Mouse (Mus musculus) heart, postnatal 10 days (tissue): ENCODE data around the gene Cask. TPM values are rescaled to one million over a fixed set of nuclear protein-coding genes. Genes with fewer than 3 reads are reported as not detected.

Experiments
- DNase-seq, 2 experiments: peaks; one replicate each; pipeline ENCODE4 v3.0.0; 2021
- intact Hi-C: fragments of 180-260 bp; cut with DNase I; formaldehyde crosslinking; loops from one replicate; pipeline ENCODE4 v1.15.1; 2025
- total RNA-seq, 2 experiments: library from RNA; stranded (reverse); gene quantifications; 2 replicates each; pipeline ENCODE4 v1.2.3; 2021

Gene Cask
- total RNA-seq, 2 experiments from 2014 or later: 20.5 to 22.3 TPM

- DNase-seq: peak; percentile 12 to 13
- intact Hi-C loops: no loop called here
Measured at GRCm38 (mm10) chrX:13549100-13549499, 302.1 kb downstream of the Cask start.

DNA sequence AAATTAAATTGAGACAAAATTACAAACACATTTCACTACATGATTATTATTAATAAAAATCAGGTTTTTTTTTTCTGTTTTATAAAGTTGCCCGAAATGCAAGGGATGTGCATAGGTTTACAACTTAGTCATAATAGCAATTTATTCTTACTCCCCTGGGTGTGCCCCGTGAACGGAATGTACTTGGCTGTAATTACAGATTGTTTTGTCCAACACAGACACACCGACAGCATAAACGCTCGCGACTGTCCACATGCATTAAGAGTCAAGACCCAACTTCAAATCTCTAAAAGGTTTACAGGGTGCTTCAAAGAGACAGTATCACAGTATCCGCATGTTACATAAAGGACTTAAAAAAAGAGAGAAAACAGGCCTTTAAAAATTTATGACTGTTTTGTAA lies 329.9 kb downstream of the Cask start:
- intact Hi-C loops: no loop called here
- DNase-seq: no peak

- DNase-seq: no peak
- intact Hi-C loops: no loop called here
Measured at GRCm38 (mm10) chrX:13520566-13520965, 330.6 kb downstream of the Cask start.

GRCm38 (mm10) chrX:13519408-13519783 lies 331.8 kb downstream of the Cask start:
- intact Hi-C loops: loop anchor here (10.0 kb wide), 1 partner anchor 135 kb away; no protein-coding TSS in a partner anchor
- peak in 1 of 2 experiments; percentile 34 for DNase-seq

- DNase-seq: no peak
- intact Hi-C loops: loop anchor here (10.0 kb wide), 1 partner anchor 136 kb away; no protein-coding TSS in a partner anchor
Measured at GRCm38 (mm10) chrX:13518781-13519407, 332.3 kb downstream of the Cask start.

DNA sequence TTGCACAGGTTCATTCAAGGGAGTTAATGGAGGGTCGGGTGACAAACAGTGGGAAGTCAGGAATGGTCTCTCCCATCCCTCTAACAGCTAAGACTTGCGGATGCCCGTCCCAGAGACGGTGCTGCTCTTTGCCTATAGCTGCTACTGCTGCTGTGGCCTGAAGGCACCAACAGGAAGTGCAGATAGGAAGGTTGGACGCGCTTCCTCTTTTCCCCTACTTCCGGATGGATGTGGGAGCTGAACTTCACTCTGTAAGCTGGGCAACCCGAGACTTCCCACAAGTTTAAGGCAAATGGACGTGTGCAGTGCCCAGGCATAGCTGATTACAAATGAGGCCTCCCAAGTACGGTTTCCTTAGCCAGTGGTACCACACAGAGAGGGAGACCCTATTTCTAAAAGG lies 333.1 kb downstream of the Cask start:
- intact Hi-C loops: loop anchor here (10.0 kb wide), 1 partner anchor 137 kb away; no protein-coding TSS in a partner anchor
- DNase-seq: peak in 1 of 2 experiments; percentile 9

GRCm38 (mm10) chrX:13516451-13516850 lies 334.7 kb downstream of the Cask start:
- DNase-seq: no peak
- intact Hi-C loops: loop anchor here (10.0 kb wide), 1 partner anchor 138 kb away; no protein-coding TSS in a partner anchor

DNA sequence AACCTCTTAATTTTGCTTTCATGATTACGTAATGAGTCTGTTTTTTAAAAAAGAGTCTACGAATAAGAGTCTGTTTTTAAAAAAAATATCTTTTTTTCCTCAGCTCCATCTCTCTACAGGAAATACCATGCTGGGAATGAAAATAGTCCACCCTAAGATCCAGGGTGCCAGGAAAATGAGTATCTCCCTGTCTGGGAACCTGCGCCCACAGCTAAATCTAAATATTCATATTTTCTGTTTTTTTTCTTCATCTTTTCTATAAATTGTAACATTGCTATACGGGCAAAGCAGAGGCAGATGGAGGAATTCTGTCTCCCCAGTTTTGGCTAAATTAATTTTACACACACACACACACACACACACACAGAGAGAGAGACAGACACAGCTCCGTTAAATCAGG lies 337.3 kb downstream of the Cask start:
- no peak for DNase-seq
- intact Hi-C loops: loop anchor here (5.0 to 10.0 kb wide), 3 partner anchors 141 to 287 kb away; partner anchors contain the start of gene Ddx3x

GRCm38 (mm10) chrX:13513127-13513526 lies 338.0 kb downstream of the Cask start:
- DNase-seq: peak; percentile 21 to 34
- intact Hi-C loops: loop anchor here (5.0 to 10.0 kb wide), 3 partner anchors 142 to 286 kb away; partner anchors contain the start of gene Ddx3x

- DNase-seq: peak in 1 of 2 experiments; percentile 21
Measured at GRCm38 (mm10) chrX:13506376-13506775, 344.8 kb downstream of the Cask start.

GRCm38 (mm10) chrX:13504389-13504788 lies 346.8 kb downstream of the Cask start:
- intact Hi-C loops: no loop called here
- DNase-seq: no peak

More at GRCm38 (mm10) chrX:13506376-13506775, 344.8 kb downstream of the Cask start:
- intact Hi-C loops: no loop called here

GRCm38 (mm10) chrX:13502862-13503375 lies 348.2 kb downstream of the Cask start:
- DNase-seq: peak in 1 of 2 experiments; percentile 22
- intact Hi-C loops: no loop called here

DNA sequence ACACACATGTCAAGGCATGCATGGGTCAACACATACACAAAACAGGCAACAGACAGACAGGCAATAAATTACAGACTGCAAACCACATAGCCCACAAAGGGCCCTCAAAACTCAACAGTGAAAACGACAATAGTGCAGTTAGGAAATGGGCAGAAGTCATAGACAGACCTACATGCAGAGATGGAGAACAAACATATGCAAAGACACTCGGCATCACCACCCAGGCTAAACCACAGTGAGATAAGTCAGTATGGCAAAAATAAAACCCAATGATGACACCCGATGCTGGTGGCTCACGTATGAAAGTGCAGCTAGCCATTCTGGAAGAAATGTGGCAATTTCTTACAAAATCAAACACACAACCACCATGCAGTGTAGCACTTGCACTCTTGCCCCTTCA lies 350.9 kb downstream of the Cask start:
- intact Hi-C loops: no loop called here

GRCm38 (mm10) chrX:13494892-13495703 lies 356.1 kb downstream of the Cask start:
- intact Hi-C loops: no loop called here
- peak; percentile 32 to 38 for DNase-seq

More for the DNA sequence above, 350.9 kb downstream of the Cask start:
- DNase-seq: no peak

- DNase-seq: no peak
- intact Hi-C loops: no loop called here
Measured at GRCm38 (mm10) chrX:13492922-13493321, 358.2 kb downstream of the Cask start.

DNA sequence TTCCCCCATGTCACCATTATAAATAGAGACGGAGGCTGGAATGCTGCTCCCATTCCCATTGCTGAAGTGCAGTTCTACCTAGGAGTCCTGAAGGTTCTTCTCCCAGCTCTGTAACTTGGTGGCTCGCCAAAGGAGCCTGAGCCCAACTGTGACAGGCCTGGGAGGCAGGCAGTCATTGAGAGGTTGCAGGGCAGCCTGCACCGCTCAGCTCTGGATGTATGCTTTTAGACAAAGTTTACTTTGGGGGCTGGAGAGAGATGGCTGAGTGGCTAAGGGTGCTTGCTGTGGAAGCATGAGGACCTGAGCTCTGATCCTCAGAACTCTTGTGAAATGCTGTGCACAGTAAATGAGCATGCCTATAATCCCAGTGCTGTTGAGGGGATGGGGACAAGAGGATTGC lies 360.2 kb downstream of the Cask start:
- intact Hi-C loops: no loop called here

GRCm38 (mm10) chrX:13489761-13490160 lies 361.4 kb downstream of the Cask start:
- intact Hi-C loops: no loop called here

More for the DNA sequence above, 360.2 kb downstream of the Cask start:
- DNase-seq: no peak

DNA sequence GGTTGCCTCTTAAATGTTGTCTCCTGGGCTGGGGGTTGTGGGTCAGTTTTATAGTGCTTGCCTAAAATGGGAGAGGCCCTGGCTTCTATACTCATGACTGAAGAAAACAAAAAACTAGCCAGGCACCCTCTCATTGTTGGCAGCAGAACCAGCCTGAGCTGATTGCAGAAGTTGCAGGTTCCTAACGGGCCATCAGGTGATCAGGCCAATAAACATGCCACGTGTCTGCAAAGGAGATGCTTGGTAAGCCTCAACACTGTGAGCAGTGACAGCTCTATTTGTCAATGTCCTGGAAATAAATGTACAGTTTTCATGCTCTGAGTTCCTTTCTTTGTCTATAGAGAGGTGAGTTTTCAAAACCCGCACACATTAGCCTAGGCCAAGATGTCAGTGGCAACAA lies 362.2 kb downstream of the Cask start:
- intact Hi-C loops: no loop called here

More at GRCm38 (mm10) chrX:13489761-13490160, 361.4 kb downstream of the Cask start:
- DNase-seq: no peak

DNA sequence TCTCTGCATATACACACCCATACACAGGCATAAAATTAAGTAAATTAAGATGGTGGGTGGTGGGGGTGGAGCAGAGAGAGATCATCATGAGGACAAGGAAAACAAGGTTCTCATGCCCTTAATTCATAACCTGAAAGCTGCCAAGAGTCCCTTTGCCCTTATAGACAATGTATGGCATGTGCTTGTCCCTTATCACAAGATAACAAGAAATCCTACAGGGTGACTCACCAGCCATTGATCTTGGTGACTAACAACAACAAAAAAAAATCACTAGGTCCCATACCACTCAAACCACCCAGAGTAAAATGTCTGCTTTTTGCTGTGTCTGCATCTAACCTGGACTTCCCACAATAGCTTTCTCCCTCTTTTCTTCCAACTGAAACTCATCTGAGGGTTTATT lies 366.7 kb downstream of the Cask start:
- no peak for DNase-seq
- intact Hi-C loops: no loop called here

More for the DNA sequence above, 362.2 kb downstream of the Cask start:
- DNase-seq: no peak

- intact Hi-C loops: no loop called here
- DNase-seq: no peak
Measured at GRCm38 (mm10) chrX:13482576-13482975, 368.6 kb downstream of the Cask start.

- no peak for DNase-seq
- intact Hi-C loops: no loop called here
Measured at GRCm38 (mm10) chrX:13479570-13479969, 371.6 kb downstream of the Cask start.
